Mouse (Mus musculus) thymus, adult 2 months (tissue): ENCODE results near the gene Fbll1. TPM values are rescaled to one million over a fixed set of nuclear protein-coding genes. Genes with fewer than 3 reads are reported as not detected.

ENCODE experiments used
- DNase-seq: peaks from one replicate; pipeline ENCODE4 v3.0.0; 2021
- H3K27ac ChIP-seq: fragments of 200-500 bp; 2 replicates; pipeline ENCODE4 v1.5.1; 2012; ENCODE audit warnings: low read length, control low read depth; ENCODE audit not compliant: control insufficient read depth, insufficient read depth
- H3K27me3 ChIP-seq: fragments of 200-500 bp; 2 replicates; pipeline ENCODE4 v1.6.1; 2012; ENCODE audit warnings: mild to moderate bottlenecking, low read length, moderate library complexity, mixed read lengths; ENCODE audit not compliant: control insufficient read depth, insufficient read depth
- H3K36me3 ChIP-seq: fragments of 200-500 bp; 2 replicates; pipeline ENCODE4 v1.6.1; 2012; ENCODE audit warnings: mild to moderate bottlenecking, low read length, moderate library complexity; ENCODE audit not compliant: control insufficient read depth, insufficient read depth
- H3K4me1 ChIP-seq: fragments of 200-500 bp; replicated peaks from 2 replicates; pipeline ENCODE4 v1.6.1; 2012; ENCODE audit warnings: low read length; ENCODE audit not compliant: control insufficient read depth, insufficient read depth
- H3K4me3 ChIP-seq: fragments of 200-500 bp; 2 replicates; pipeline ENCODE4 v1.5.1; 2012; ENCODE audit warnings: mild to moderate bottlenecking, low read length, control low read depth, moderate library complexity; ENCODE audit not compliant: control insufficient read depth, insufficient read depth
- CTCF ChIP-seq: fragments of 200-500 bp; IDR thresholded peaks from 2 replicates; pipeline ENCODE4 v1.5.1; 2012; ENCODE audit warnings: mild to moderate bottlenecking, control low read depth, low read length, moderate library complexity, borderline replicate concordance; ENCODE audit not compliant: control insufficient read depth, poor library complexity, insufficient read depth; ENCODE audit errors: extremely low read depth
- POLR2A ChIP-seq: fragments of 200-500 bp; IDR thresholded peaks from 2 replicates; pipeline ENCODE4 v1.6.1; 2012; ENCODE audit warnings: mild to moderate bottlenecking, low read length, control low read depth, moderate library complexity; ENCODE audit not compliant: control insufficient read depth, poor library complexity, insufficient read depth; ENCODE audit errors: extremely low read depth
- WGBS: fragments of 180-500 bp; shearing (Covaris S2); methylation state at CpG from one replicate; pipeline ENCODE4 v1.1.7; 2018; 5-methylcytosine and 5-hydroxymethylcytosine counted together
- polyA plus RNA-seq: library from polyadenylated mRNA; depleted of rRNA; stranded (reverse); fragments of >200 nt; gene quantifications from 2 replicates; pipeline ENCODE4 v1.2.3, GENCODE M21; 2012; rRNA removed

The Fbll1 gene
- polyA plus RNA-seq, 1 experiment: 0.11 TPM

GRCm38 (mm10) chr11:35756411-35757303, 42.0 kb downstream of the Fbll1 start:
- no peak for DNase-seq
- 91% methylated on average over 11 of the region's 11 CpGs for WGBS
- TF ChIP-seq POLR2A: no peak
- TF ChIP-seq CTCF: no peak

GRCm38 (mm10) chr11:35755546-35755945, 43.1 kb downstream of the Fbll1 start:
- DNase-seq: no peak
- 77% methylated on average over 6 of the region's 6 CpGs for WGBS
- Histone ChIP-seq H3K36me3 (no peaks in the 10 kb centered on the region), H3K27me3 (no peaks in the 10 kb centered on the region), H3K4me3 (no peak overlapping the region), H3K4me1 (no peaks in the 10 kb centered on the region), H3K27ac (no peak overlapping the region)
- TF ChIP-seq POLR2A (no peak), CTCF (no peak)

More at GRCm38 (mm10) chr11:35756411-35757303, 42.0 kb downstream of the Fbll1 start:
- Histone ChIP-seq H3K4me1 (no peaks in the 10 kb centered on the region), H3K27me3 (no peaks in the 10 kb centered on the region), H3K27ac (no peak overlapping the region), H3K36me3 (no peaks in the 10 kb centered on the region), H3K4me3 (no peak overlapping the region)

GRCm38 (mm10) chr11:35754906-35755418, 43.7 kb downstream of the Fbll1 start:
- TF ChIP-seq POLR2A: no peak
- TF ChIP-seq CTCF: no peak
- WGBS: 90% methylated on average over 4 of the region's 4 CpGs
- Histone ChIP-seq H3K27ac (no peak overlapping the region), H3K4me3 (no peak overlapping the region), H3K27me3 (no peaks in the 10 kb centered on the region), H3K4me1 (no peaks in the 10 kb centered on the region), H3K36me3 (no peaks in the 10 kb centered on the region)
- no peak for DNase-seq

GRCm38 (mm10) chr11:35750578-35750977, 48.1 kb downstream of the Fbll1 start:
- Histone ChIP-seq H3K36me3 (no peaks in the 10 kb centered on the region), H3K4me3 (no peak overlapping the region), H3K27ac (no peak overlapping the region), H3K4me1 (no peaks in the 10 kb centered on the region), H3K27me3 (no peaks in the 10 kb centered on the region)
- WGBS: 87% methylated on average over 8 of the region's 8 CpGs
- TF ChIP-seq POLR2A: no peak
- TF ChIP-seq CTCF: no peak
- no peak for DNase-seq

Other genes with a start within 250 kb of the Fbll1 start
- gene Pank3, start 29.4 kb downstream of the Fbll1 start, polyA plus RNA-seq: 8.7 and 9.5 TPM in 2 replicates
- gene Rars, start 35.6 kb upstream of the Fbll1 start, polyA plus RNA-seq: 15.8 and 16.2 TPM in 2 replicates
- gene Wwc1, start 181.6 kb upstream of the Fbll1 start, polyA plus RNA-seq: 2.2 and 3.5 TPM in 2 replicates